Mouse (Mus musculus) forebrain, embryonic 13.5 days (tissue): ENCODE results near the gene Ccdc50. TPM values are rescaled to one million over a fixed set of nuclear protein-coding genes. Genes with fewer than 3 reads are reported as not detected.

Source experiments
- ATAC-seq: fragments of 200-750 bp; cut with Nextera tagmentation; 2 replicates; pipeline ENCODE4 v1.8.0; 2017
- H3K27ac ChIP-seq: fragments of 300-500 bp; sonication (generic); 2 replicates; pipeline ENCODE4 v1.5.1; 2015; ENCODE audit warnings: inconsistent platforms, mild to moderate bottlenecking, moderate library complexity
- H3K27me3 ChIP-seq: fragments of 300-500 bp; sonication (generic); 2 replicates; pipeline ENCODE4 v1.6.1; 2015; ENCODE audit warnings: mild to moderate bottlenecking, inconsistent platforms
- H3K36me3 ChIP-seq: fragments of 300-500 bp; sonication (generic); 2 replicates; pipeline ENCODE4 v1.6.1; 2015; ENCODE audit warnings: mild to moderate bottlenecking, inconsistent platforms; ENCODE audit not compliant: poor library complexity, severe bottlenecking
- H3K4me1 ChIP-seq: fragments of 300-500 bp; sonication (generic); 2 replicates; pipeline ENCODE4 v1.6.1; 2015; ENCODE audit warnings: inconsistent platforms
- H3K4me2 ChIP-seq: fragments of 300-500 bp; sonication (generic); 2 replicates; pipeline ENCODE4 v1.6.1; 2015; ENCODE audit warnings: inconsistent platforms, mild to moderate bottlenecking, moderate library complexity
- H3K4me3 ChIP-seq: fragments of 300-500 bp; sonication (generic); 2 replicates; pipeline ENCODE4 v1.5.1; 2015; ENCODE audit warnings: mild to moderate bottlenecking, inconsistent platforms
- H3K9ac ChIP-seq: fragments of 300-500 bp; sonication (generic); 2 replicates; pipeline ENCODE4 v1.6.1; 2015; ENCODE audit warnings: mild to moderate bottlenecking, inconsistent platforms
- H3K9me3 ChIP-seq: fragments of 300-500 bp; sonication (generic); replicated peaks from 2 replicates; pipeline ENCODE4 v1.6.1; 2016; ENCODE audit warnings: inconsistent platforms
- WGBS: fragments of 180-500 bp; shearing (Covaris S2); methylation state at CpG from one replicate; pipeline ENCODE4 v1.1.7; 2015; 5-methylcytosine and 5-hydroxymethylcytosine counted together
- polyA plus RNA-seq: library from polyadenylated mRNA; unstranded; fragments of >200 nt; fragmentation: Nextera tagmentation; extraction: Ambion mirVana; gene quantifications from 2 replicates; pipeline ENCODE4 v1.2.1, GENCODE M21; 2015

The Ccdc50 gene
- 52.7 and 53.1 TPM in 2 replicates for polyA plus RNA-seq

GRCm38 (mm10) chr16:27388761-27389451, at the start of gene Ccdc50:
Gene Ccdc50, plus strand, starts transcription at chr16:27388869.
- peak within 1 kb of the TSS; percentile 96 for H3K27ac ChIP-seq
- peak within 1 kb of the TSS; percentile 87 for H3K4me3 ChIP-seq
- no peaks in the 10 kb centered on the region for H3K27me3 ChIP-seq
- no peaks in the 10 kb centered on the region for H3K36me3 ChIP-seq
- H3K9ac ChIP-seq: peak within 1 kb of the TSS; percentile 98
- under 1% methylated on average over 50 of the region's 69 CpGs for WGBS
- no peaks in the 10 kb centered on the region for H3K9me3 ChIP-seq
- peak; percentile 92 for ATAC-seq
- H3K4me2 ChIP-seq: peak within 1 kb of the TSS; percentile 66
- H3K4me1 ChIP-seq: peaks cover 32% of the 10 kb centered on the region

DNA sequence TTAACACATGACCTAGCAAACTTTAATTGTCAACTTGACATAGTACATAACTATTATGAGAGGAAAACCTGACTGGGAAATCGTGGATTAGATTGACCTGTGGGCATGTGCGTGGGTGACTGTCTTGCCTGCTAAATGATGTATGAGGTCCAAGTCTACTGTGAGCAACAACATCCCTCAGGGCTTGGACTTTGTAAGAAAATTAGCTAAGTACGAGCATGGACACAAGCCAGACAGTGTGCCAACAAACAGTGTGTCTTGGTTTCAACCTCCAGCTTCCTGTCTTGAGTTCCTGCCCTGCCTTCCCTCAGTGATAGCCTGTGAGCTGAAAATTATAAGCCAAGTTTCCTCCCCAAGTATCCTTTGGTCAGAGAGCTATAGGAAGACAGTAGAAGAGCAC, 41.1 kb upstream of the Ccdc50 start:
- Histone ChIP-seq H3K4me2 (no peak overlapping the region), H3K36me3 (no peaks in the 10 kb centered on the region), H3K27ac (no peak overlapping the region), H3K9me3 (no peaks in the 10 kb centered on the region), H3K4me1 (no peaks in the 10 kb centered on the region), H3K27me3 (no peaks in the 10 kb centered on the region), H3K9ac (no peak overlapping the region), H3K4me3 (no peak overlapping the region)
- 84% methylated on average over 3 of the region's 3 CpGs for WGBS
- no peak for ATAC-seq

DNA sequence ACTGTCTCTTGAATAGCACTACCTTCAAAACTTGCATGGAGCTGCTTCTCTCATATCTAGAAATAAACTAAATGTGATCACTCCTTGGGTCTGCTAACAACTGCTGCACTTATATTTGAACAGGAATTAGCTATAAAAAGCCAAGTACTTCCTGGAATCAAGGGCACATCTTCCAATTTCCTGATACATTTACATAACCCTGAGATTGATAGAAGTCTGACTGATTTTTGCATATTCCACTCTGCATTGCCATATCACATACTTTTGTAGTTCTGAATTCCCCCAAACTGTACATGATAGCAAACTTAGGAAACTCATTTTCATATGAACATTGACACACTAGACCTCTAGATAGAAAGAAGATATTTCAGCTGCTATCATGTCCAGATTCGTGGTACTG, 40.3 kb upstream of the Ccdc50 start:
- no peaks in the 10 kb centered on the region for H3K4me1 ChIP-seq
- 77% methylated on average over 1 of the region's 1 CpGs for WGBS

GRCm38 (mm10) chr16:27349235-27349634, 39.4 kb upstream of the Ccdc50 start:
- Histone ChIP-seq H3K9me3 (no peaks in the 10 kb centered on the region), H3K36me3 (no peaks in the 10 kb centered on the region), H3K4me3 (no peak overlapping the region), H3K27me3 (no peaks in the 10 kb centered on the region), H3K4me2 (no peak overlapping the region), H3K4me1 (no peaks in the 10 kb centered on the region), H3K9ac (no peak overlapping the region), H3K27ac (no peak overlapping the region)
- WGBS: 98% methylated on average over 2 of the region's 2 CpGs
- no peak for ATAC-seq

More for the DNA sequence above, 40.3 kb upstream of the Ccdc50 start:
- no peaks in the 10 kb centered on the region for H3K9me3 ChIP-seq
- no peak overlapping the region for H3K27ac ChIP-seq
- no peak overlapping the region for H3K4me3 ChIP-seq
- H3K9ac ChIP-seq: no peak overlapping the region
- H3K36me3 ChIP-seq: no peaks in the 10 kb centered on the region
- no peak for ATAC-seq
- no peaks in the 10 kb centered on the region for H3K27me3 ChIP-seq
- H3K4me2 ChIP-seq: no peak overlapping the region

GRCm38 (mm10) chr16:27349878-27350532, 38.7 kb upstream of the Ccdc50 start:
- H3K27me3 ChIP-seq: no peaks in the 10 kb centered on the region
- H3K9me3 ChIP-seq: no peaks in the 10 kb centered on the region
- no peaks in the 10 kb centered on the region for H3K36me3 ChIP-seq
- no peak for ATAC-seq
- WGBS: 90% methylated on average over 7 of the region's 7 CpGs
- no peak overlapping the region for H3K9ac ChIP-seq
- H3K4me1 ChIP-seq: no peaks in the 10 kb centered on the region
- no peak overlapping the region for H3K4me3 ChIP-seq
- H3K4me2 ChIP-seq: no peak overlapping the region
- no peak overlapping the region for H3K27ac ChIP-seq

DNA sequence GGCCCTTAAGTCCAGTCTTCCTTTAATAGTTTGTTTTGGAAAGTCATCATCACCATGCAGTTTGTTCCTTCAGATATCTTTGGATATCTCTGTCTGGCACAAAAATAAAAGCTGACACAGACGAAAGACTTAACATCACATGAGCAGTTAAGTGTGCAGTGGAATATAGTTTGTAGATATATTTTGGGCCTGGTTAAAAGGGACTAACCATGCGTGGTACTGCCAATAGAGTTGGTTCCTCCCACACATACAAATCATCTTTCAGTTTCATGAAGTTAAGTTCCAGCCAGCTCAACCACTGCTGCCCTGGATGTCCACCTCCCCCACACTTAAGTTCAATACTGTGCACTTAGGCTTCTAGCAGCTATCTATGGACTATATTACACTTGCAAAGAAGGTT, 34.2 kb upstream of the Ccdc50 start:
- ATAC-seq: no peak

GRCm38 (mm10) chr16:27360059-27360458, 28.6 kb upstream of the Ccdc50 start:
- Histone ChIP-seq H3K36me3 (no peaks in the 10 kb centered on the region), H3K4me1 (no peaks in the 10 kb centered on the region), H3K4me3 (no peak overlapping the region), H3K27ac (no peak overlapping the region), H3K9me3 (no peaks in the 10 kb centered on the region), H3K9ac (no peak overlapping the region), H3K27me3 (no peaks in the 10 kb centered on the region), H3K4me2 (no peak overlapping the region)
- no peak for ATAC-seq
- 85% methylated on average over 1 of the region's 1 CpGs for WGBS

More for the DNA sequence above, 34.2 kb upstream of the Ccdc50 start:
- no peak overlapping the region for H3K4me2 ChIP-seq
- no peaks in the 10 kb centered on the region for H3K27me3 ChIP-seq
- WGBS: 84% methylated on average over 2 of the region's 2 CpGs
- H3K9ac ChIP-seq: no peak overlapping the region
- H3K36me3 ChIP-seq: no peaks in the 10 kb centered on the region
- no peak overlapping the region for H3K4me3 ChIP-seq
- no peaks in the 10 kb centered on the region for H3K9me3 ChIP-seq
- H3K4me1 ChIP-seq: no peaks in the 10 kb centered on the region
- H3K27ac ChIP-seq: no peak overlapping the region

GRCm38 (mm10) chr16:27370191-27370590, 18.5 kb upstream of the Ccdc50 start, which contains the start of gene Uts2b:
Gene Uts2b, minus strand, starts transcription at chr16:27370239.
- 84% methylated on average over 8 of the region's 8 CpGs for WGBS
- Histone ChIP-seq H3K4me2 (no peak within 1 kb of the TSS), H3K9me3 (no peaks in the 10 kb centered on the region), H3K27ac (no peak within 1 kb of the TSS), H3K4me1 (no peaks in the 10 kb centered on the region), H3K36me3 (no peaks in the 10 kb centered on the region), H3K9ac (no peak within 1 kb of the TSS), H3K27me3 (no peaks in the 10 kb centered on the region), H3K4me3 (no peak within 1 kb of the TSS)
- no peak for ATAC-seq

DNA sequence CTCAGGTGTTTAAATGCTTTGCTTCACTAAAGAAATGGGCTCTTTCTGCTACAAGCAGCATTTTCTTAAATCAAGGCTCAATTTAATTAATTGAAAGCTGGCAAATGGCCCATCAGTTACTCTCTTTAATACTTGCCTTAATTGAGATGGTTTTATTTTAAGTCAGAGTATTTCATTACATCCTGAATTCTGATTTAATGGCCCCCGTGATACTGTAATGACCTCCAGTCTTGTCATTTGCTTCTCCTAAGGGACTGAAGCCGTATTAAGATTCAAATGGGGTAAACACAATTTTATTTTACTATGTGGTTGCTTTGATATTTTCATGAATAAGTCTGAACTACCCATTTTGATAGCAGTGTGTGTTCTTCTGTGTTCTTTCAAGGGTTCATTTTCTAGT, 18.0 kb upstream of the Ccdc50 start:
- Histone ChIP-seq H3K27ac (no peak overlapping the region), H3K4me3 (no peak overlapping the region), H3K27me3 (no peaks in the 10 kb centered on the region), H3K36me3 (no peaks in the 10 kb centered on the region), H3K4me1 (no peaks in the 10 kb centered on the region), H3K9me3 (no peaks in the 10 kb centered on the region), H3K4me2 (no peak overlapping the region), H3K9ac (no peak overlapping the region)
- WGBS: 45% methylated on average over 2 of the region's 2 CpGs
- no peak for ATAC-seq

DNA sequence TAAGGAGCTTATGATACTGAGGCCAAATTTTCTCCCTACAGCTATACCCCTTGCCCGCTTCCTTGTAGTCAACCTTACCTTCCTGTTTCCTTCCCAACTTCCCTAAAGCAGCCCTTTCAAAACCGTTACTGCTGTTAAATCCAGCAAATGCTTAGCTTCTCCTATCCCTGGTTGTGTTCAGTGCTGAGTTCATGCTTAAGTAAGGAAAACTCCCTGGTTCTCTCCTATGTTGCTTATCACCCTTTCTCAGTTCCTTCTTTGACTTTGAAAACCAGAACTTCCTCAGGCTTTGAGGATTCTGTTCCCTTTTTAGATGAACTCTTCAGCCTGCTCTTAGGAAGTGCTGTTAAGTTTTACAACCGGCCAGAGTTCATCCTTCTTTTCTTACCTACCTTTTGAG, 14.5 kb upstream of the Ccdc50 start:
- no peaks in the 10 kb centered on the region for H3K9me3 ChIP-seq
- H3K4me2 ChIP-seq: no peak overlapping the region
- no peak overlapping the region for H3K4me3 ChIP-seq
- 80% methylated on average over 3 of the region's 3 CpGs for WGBS
- no peak for ATAC-seq
- no peak overlapping the region for H3K9ac ChIP-seq
- H3K4me1 ChIP-seq: no peaks in the 10 kb centered on the region
- H3K27ac ChIP-seq: no peak overlapping the region
- H3K27me3 ChIP-seq: no peaks in the 10 kb centered on the region
- H3K36me3 ChIP-seq: no peaks in the 10 kb centered on the region

DNA sequence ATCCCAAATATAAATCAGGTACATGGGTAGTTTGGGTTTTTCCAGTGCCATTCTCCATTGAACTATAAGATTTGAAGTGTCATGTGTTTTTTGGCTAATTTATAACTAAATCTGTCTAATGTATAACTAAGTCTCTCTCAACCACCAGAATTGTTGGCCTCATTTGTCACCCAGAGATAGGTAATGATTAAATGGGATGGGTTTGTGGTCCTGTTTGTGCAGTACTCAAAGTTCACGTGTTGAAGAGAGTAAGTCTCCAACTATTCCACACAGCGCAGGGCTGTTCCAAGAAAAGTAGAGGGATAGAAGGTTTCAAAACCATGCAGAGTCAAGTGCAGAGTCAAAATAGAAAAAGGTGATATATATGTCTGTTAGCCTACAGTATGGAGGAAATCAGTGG, 13.4 kb upstream of the Ccdc50 start:
- Histone ChIP-seq H3K9me3 (no peaks in the 10 kb centered on the region), H3K27me3 (no peaks in the 10 kb centered on the region), H3K36me3 (no peaks in the 10 kb centered on the region), H3K27ac (no peak overlapping the region), H3K9ac (no peak overlapping the region), H3K4me2 (no peak overlapping the region), H3K4me3 (no peak overlapping the region), H3K4me1 (no peaks in the 10 kb centered on the region)
- 93% methylated on average over 2 of the region's 2 CpGs for WGBS
- ATAC-seq: no peak

GRCm38 (mm10) chr16:27376556-27376955, 12.1 kb upstream of the Ccdc50 start:
- no peaks in the 10 kb centered on the region for H3K27me3 ChIP-seq
- ATAC-seq: no peak
- H3K27ac ChIP-seq: no peak overlapping the region

More at GRCm38 (mm10) chr16:27376556-27376955, 12.1 kb upstream of the Ccdc50 start:
- Histone ChIP-seq H3K4me3 (no peak overlapping the region), H3K9ac (no peak overlapping the region), H3K36me3 (no peaks in the 10 kb centered on the region), H3K4me1 (no peaks in the 10 kb centered on the region), H3K9me3 (no peaks in the 10 kb centered on the region), H3K4me2 (no peak overlapping the region)
